Mouse (Mus musculus) urinary bladder, postnatal 25 days (tissue): ENCODE results near the gene Gtf3c1.
"Not testable (repeated sequence)": the region's sequence is repeated elsewhere in the genome, so short reads cannot be mapped to it uniquely, and the experiment has no call there.

Experiments
- DNase-seq: peaks from one replicate; pipeline ENCODE4 v3.0.0; 2022; ENCODE audit warnings: low spot score

The Gtf3c1 gene

DNA sequence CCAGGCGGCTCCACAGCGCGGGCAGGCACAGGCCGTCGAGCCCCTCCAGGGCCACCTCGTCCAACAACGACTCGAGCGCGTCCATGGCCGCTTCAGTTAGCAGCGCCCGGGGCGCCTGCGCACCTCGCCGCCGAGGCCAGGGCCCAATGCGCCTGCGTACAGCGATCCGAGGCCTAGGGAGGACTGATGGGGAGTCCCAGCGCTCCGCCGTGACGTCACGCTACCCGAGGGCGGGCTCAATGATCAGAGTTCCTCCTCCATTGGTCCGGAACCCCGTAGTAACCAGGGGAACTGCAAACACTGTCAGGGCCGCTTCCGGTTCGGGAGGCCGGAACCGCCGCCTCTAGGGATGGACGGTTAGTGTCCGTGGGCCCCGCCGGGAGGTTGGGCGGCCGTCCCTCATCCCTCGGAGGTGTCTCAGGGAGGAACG lies at the start of gene Gtf3c1, which contains the start of gene D430042O09Rik:
Gtf3c1 (minus strand) TSS at position 188 of the 430 bp plus-strand sequence.
D430042O09Rik (plus strand) TSS at position 296 of the 430 bp plus-strand sequence.
- DNase-seq: peak; percentile 100

GRCm38 (mm10) chr7:125756806-125757205 lies 49.2 kb upstream of the Gtf3c1 start:
- DNase-seq: no peak

GRCm38 (mm10) chr7:125753326-125753715 lies 45.7 kb upstream of the Gtf3c1 start:
- DNase-seq: no peak

- DNase-seq: no peak
Observed at GRCm38 (mm10) chr7:125752699-125753325, 45.2 kb upstream of the Gtf3c1 start.

GRCm38 (mm10) chr7:125748186-125748585 lies 40.6 kb upstream of the Gtf3c1 start:
- no peak for DNase-seq

- DNase-seq: no peak
Observed at GRCm38 (mm10) chr7:125747316-125747690, 39.7 kb upstream of the Gtf3c1 start.

GRCm38 (mm10) chr7:125746621-125747315 lies 39.2 kb upstream of the Gtf3c1 start:
- no peak for DNase-seq

DNA sequence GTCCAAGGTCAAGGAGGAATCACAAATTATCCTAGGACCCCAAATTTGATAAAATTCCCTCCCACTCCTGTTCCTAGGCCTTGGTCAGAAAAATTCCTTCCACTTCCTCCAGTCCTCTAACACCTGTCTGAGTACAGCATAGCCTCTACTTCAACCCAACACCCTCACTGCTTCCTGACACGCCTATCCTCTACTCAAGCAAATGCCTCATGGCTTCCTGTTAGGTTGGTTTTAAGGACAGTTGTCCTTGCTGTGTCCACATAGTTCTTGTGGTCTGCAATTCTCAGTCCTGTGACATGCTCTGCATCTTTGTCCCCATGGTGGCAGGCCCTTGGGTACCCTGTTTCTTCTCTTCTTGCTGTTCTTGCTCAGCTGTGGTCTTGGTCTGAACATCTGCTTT lies 37.2 kb upstream of the Gtf3c1 start:
- no peak for DNase-seq

DNA sequence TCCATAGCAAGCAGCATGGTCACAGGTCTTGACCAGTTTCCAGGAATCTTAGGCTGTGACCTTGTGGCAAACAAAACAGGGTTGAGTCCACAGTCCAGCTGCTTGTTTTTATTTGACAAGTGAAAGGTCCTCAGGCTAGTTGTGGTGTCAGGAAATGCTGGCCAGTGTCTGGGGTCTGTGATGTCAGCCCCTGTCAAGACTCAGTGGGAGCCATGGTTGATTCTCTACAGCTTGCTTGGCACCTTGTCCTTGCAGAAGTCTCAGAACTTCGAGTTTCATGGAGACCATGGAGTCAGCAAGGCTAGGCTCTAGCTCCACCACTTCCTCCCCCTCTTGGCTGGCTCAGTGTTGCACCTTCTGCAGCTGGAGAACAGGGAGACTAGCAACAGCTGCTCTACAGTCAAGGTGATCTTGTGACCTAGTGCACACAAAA lies 33.7 kb upstream of the Gtf3c1 start:
- DNase-seq: no peak

DNA sequence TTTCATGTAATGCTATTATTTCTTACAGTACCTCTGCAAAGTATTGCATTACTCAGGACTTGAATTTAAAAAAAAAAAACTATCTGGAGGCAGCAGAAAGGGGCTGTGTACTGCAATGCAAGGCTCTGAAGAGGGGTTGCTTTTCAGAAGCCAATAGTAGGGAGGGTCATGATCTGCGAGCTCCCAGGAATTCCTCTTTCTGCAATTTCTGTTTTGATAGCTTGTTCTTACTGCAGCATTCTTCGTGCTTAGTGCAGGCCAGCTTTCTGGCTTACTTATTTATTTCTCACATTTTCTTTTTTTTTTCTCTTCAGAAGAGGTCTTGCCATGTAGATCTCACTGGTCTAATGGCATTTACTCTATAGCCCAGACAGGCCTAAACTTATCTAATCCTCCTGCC lies 32.9 kb upstream of the Gtf3c1 start:
- no peak for DNase-seq

DNA sequence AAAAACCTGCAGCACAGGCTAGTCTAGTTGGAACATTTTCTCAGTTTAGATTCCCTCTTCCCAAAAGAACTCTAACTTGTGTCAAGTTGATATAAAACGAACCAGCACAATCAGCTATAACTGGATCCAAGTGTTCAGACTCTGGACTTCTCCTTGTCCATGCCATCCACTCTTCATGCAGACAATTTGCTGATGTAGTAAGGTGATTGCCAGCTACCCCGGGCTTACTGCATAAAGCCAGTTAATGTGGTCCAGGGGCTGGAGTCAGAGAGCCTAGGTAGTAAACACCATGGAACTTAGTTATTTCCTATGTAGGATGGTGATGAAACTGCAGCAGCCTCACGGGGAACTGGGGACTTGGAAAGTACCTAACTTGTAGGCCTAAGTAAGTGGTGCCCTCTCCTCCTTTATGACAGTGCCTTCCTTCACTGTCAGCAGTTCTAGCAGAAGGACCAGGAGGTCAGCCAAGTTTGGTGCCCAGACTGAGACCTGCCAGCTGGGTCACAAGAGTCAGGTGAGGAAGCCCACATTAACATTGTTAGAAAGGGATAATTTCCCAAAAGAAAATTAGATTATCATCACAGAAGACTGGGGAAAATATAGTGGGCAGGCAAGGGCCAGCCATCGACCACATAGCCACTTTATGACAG lies 28.9 kb upstream of the Gtf3c1 start:
- DNase-seq: no peak

GRCm38 (mm10) chr7:125733791-125734190 lies 26.2 kb upstream of the Gtf3c1 start:
- no peak for DNase-seq

- no peak for DNase-seq
Observed at GRCm38 (mm10) chr7:125731679-125732078, 24.1 kb upstream of the Gtf3c1 start.

DNA sequence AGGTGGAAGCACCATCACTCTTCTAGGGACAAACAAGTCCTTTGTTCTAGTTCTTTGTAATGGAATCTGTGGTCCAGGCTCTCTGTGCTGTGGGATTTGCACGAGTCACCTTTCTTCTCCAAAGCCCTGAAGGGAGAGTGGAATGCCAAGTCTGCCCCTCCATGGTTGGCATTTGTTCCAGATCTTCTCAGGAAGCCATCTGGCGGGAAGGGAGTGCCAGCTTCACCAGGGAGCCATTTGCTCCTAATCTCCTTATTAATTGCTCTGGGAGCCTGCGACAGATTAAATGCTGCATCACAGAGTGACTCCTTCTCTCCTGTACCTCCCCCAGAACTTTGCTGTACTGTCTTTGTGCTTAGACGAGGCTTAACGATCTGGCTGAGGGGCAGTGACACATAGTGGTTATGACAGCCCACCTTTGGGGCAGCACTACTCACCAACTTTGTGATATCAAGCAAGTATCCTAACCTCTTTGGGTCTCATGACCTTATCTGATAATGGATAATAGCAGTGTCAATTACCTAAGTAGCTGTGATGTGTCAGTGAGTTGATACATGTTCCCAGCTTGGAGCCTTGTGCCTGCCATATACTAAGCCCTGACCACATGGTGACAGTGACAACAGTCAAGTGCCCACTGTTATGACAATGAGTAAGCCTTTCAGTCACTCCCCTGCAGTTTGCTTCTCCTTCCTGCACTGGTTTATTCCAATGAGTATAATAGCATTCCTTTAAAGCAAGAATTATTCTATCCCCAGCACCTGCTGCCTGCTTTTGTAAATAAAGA lies 15.8 kb upstream of the Gtf3c1 start:
- DNase-seq: no peak

GRCm38 (mm10) chr7:125722127-125722526 lies 14.5 kb upstream of the Gtf3c1 start:
- DNase-seq: no peak

DNA sequence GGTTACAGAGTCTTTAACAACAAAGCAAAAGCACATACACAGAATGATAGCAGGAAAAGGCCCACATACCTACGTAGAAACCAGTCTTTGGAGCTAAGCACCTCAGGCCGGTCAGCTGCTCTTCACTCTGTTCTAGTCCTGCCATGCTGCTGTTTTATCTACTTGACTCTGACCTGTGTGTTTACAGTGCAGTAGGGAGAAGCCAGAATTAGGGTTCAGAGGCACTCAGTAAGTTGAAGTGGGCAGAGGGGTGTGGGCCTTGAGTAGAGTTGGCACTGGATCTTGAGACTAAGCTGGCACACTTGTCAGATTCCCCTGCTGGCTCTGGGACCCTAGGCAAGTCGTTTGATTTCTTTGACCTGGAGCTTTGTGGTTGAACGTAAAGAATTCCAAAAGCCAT lies 13.5 kb upstream of the Gtf3c1 start:
- DNase-seq: no peak

- no peak for DNase-seq
Observed at GRCm38 (mm10) chr7:125720370-125720769, 12.8 kb upstream of the Gtf3c1 start.

GRCm38 (mm10) chr7:125717612-125718011 lies 10.0 kb upstream of the Gtf3c1 start:
- DNase-seq: no peak

DNA sequence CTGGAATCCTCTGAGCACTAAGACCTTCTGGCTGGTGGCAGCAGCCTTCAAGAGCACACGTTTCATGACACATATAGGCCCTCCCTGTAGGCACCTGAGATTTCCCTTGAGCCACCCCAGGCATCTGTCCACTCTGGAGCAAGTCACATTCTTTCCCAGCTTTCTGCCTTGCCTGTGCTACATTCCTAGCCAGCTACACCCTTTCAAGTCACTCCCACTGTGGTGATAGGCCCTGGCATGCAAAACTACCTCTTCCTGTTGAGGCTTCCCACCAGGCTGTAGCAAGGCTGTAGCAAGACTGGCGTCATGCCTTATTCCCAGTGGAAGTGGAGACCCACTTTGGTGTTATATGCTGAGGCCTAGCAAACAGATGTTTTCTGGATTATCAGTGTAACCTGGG lies 9.1 kb upstream of the Gtf3c1 start:
- peak; percentile 14 for DNase-seq

- no peak for DNase-seq
Observed at GRCm38 (mm10) chr7:125714803-125715202, 7.2 kb upstream of the Gtf3c1 start.

- DNase-seq: not testable (repeated sequence)
Observed at GRCm38 (mm10) chr7:125713542-125714055, 6.0 kb upstream of the Gtf3c1 start.

GRCm38 (mm10) chr7:125708100-125708499 lies 520 bp upstream of the Gtf3c1 start:
- no peak for DNase-seq
